Mouse (Mus musculus) liver, embryonic 13.5 days (tissue): ENCODE results near the gene Frmd4a. TPM values are rescaled to one million over a fixed set of nuclear protein-coding genes. Genes with fewer than 3 reads are reported as not detected.

Source experiments
- ATAC-seq: fragments of 200-750 bp; cut with Nextera tagmentation; 2 replicates; pipeline ENCODE4 v1.8.0; 2017; ENCODE audit warnings: low read depth, mild to moderate bottlenecking, moderate number of reproducible peaks, moderate library complexity
- DNase-seq: peaks from one replicate; pipeline ENCODE4 v3.0.0; 2022
- H3K27ac ChIP-seq: fragments of 300-500 bp; sonication (generic); 2 replicates; pipeline ENCODE4 v1.5.1; 2015; ENCODE audit warnings: moderate library complexity, mild to moderate bottlenecking, inconsistent platforms
- H3K27me3 ChIP-seq: fragments of 300-500 bp; sonication (generic); 2 replicates; pipeline ENCODE4 v1.6.1; 2015; ENCODE audit warnings: mild to moderate bottlenecking, inconsistent platforms
- H3K36me3 ChIP-seq: fragments of 300-500 bp; sonication (generic); 2 replicates; pipeline ENCODE4 v1.6.1; 2015; ENCODE audit warnings: mild to moderate bottlenecking, inconsistent platforms
- H3K4me1 ChIP-seq: fragments of 300-500 bp; sonication (generic); replicated peaks from 2 replicates; pipeline ENCODE4 v1.6.1; 2015; ENCODE audit warnings: inconsistent platforms
- H3K4me2 ChIP-seq: fragments of 300-500 bp; sonication (generic); 2 replicates; pipeline ENCODE4 v1.6.1; 2015; ENCODE audit warnings: inconsistent platforms, mild to moderate bottlenecking, moderate library complexity
- H3K4me3 ChIP-seq: fragments of 300-500 bp; sonication (generic); replicated peaks from 2 replicates; pipeline ENCODE4 v1.5.1; 2015; ENCODE audit warnings: mild to moderate bottlenecking, inconsistent platforms
- H3K9ac ChIP-seq: fragments of 300-500 bp; sonication (generic); 2 replicates; pipeline ENCODE4 v1.6.1; 2015; ENCODE audit warnings: mild to moderate bottlenecking, inconsistent platforms
- H3K9me3 ChIP-seq: fragments of 300-500 bp; sonication (generic); replicated peaks from 2 replicates; pipeline ENCODE4 v1.6.1; 2016; ENCODE audit warnings: inconsistent platforms
- WGBS: fragments of 180-500 bp; shearing (Covaris S2); methylation state at CpG from one replicate; pipeline ENCODE4 v1.1.7; 2015; ENCODE audit not compliant: insufficient replicate concordance; 5-methylcytosine and 5-hydroxymethylcytosine counted together
- polyA plus RNA-seq: library from polyadenylated mRNA; unstranded; fragments of >200 nt; fragmentation: Nextera tagmentation; extraction: Ambion mirVana; gene quantifications from 2 replicates; pipeline ENCODE4 v1.2.1, GENCODE M21; 2015

Gene Frmd4a
- polyA plus RNA-seq, 1 experiment from 2014 or later, result 11.0 TPM

DNA sequence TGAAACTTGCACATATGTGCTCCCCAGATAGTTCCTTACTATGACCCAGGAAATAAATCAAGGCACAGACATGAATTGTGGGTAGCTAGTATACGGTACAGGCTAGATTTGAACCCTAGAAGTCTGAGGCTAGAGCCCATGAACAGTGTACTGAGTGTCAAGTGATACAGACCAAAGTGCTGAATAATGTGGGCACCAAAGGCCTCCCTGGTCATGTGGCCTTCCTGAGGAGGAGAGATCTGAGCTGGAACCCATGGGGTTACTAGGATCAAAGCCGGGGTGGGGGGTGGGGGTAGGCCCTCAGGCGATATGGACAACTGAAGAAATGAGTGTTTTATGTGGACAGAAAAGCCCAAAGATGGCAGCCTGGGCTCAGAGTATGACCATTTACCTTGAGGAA lies 544.9 kb downstream of the Frmd4a start:
- ATAC-seq (peak; percentile 18), DNase-seq (peak; percentile 37)
- Histone ChIP-seq H3K27me3 (no peaks in the 10 kb centered on the region), H3K9ac (peak overlapping the region; percentile 90), H3K36me3 (peaks cover 58% of the 10 kb centered on the region), H3K4me1 (peaks cover 82% of the 10 kb centered on the region), H3K4me2 (peak overlapping the region; percentile 92), H3K4me3 (peak overlapping the region; percentile 73), H3K27ac (peak overlapping the region; percentile 99), H3K9me3 (no peaks in the 10 kb centered on the region)
- WGBS, result 61% methylated on average over 3 of the region's 3 CpGs

- peak overlapping the region; percentile 73 for H3K4me3 ChIP-seq
- WGBS, result 57% methylated on average over 5 of the region's 5 CpGs
- H3K4me1 ChIP-seq, result peaks cover 82% of the 10 kb centered on the region
- H3K9ac ChIP-seq, result peak overlapping the region; percentile 90
- peaks cover 62% of the 10 kb centered on the region for H3K36me3 ChIP-seq
- peak overlapping the region; percentile 92 for H3K4me2 ChIP-seq
- ATAC-seq, result no peak
- no peak for DNase-seq
- no peaks in the 10 kb centered on the region for H3K27me3 ChIP-seq
- H3K9me3 ChIP-seq, result no peaks in the 10 kb centered on the region
- H3K27ac ChIP-seq, result peak overlapping the region; percentile 99
Measured at GRCm38 (mm10) chr2:4562826-4563225, 545.3 kb downstream of the Frmd4a start.

GRCm38 (mm10) chr2:4563322-4563721 lies 545.8 kb downstream of the Frmd4a start:
- no peaks in the 10 kb centered on the region for H3K27me3 ChIP-seq
- H3K4me1 ChIP-seq, result peaks cover 82% of the 10 kb centered on the region
- peaks cover 67% of the 10 kb centered on the region for H3K36me3 ChIP-seq
- H3K4me3 ChIP-seq, result peak overlapping the region; percentile 73
- WGBS, result 29% methylated on average over 1 of the region's 1 CpGs
- H3K9ac ChIP-seq, result peak overlapping the region; percentile 90
- peak overlapping the region; percentile 99 for H3K27ac ChIP-seq
- DNase-seq, result no peak
- no peak for ATAC-seq
- peak overlapping the region; percentile 92 for H3K4me2 ChIP-seq
- no peaks in the 10 kb centered on the region for H3K9me3 ChIP-seq

DNA sequence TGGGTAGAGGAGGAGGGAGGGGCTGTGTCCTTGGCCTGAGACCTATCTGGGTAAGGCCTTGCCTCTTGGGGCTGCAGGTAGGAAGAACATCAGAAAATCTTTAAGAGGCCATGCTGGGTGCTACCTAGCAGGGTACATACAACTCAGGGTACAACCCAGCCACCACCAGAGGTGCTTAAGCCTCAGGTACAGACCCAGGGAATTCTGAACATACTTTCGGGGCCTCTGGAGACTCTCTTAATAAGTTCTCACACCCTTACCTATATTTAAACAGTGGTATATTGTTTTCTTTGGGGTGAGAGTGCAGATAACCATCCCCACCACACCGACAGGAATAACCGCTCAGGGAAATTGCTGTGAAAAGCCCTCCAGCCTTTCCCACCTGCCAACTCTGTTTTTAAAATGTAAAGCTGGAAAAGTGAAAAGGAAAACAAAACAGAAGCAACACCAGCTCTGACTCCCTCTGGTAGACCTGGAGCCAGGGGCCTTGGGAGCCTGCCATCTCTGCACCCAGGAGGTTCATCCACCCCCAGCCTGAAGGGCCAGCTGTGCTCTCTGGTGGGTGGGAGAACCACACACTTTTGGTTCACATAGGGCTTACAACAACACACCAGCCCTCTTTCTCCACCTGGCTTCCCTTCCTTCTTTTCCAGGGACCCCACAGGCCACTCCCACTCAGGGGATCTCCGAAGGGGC lies 548.9 kb downstream of the Frmd4a start:
- no peak overlapping the region for H3K4me3 ChIP-seq
- H3K27ac ChIP-seq, result peak overlapping the region; percentile 53
- WGBS, result 85% methylated on average over 4 of the region's 4 CpGs
- peaks cover 99% of the 10 kb centered on the region for H3K4me1 ChIP-seq
- no peaks in the 10 kb centered on the region for H3K27me3 ChIP-seq
- DNase-seq (no peak), ATAC-seq (no peak)
- H3K36me3 ChIP-seq, result peaks cover 98% of the 10 kb centered on the region
- H3K4me2 ChIP-seq, result no peak overlapping the region
- no peak overlapping the region; the same call in 1 of the 2 replicates for H3K9ac ChIP-seq
- H3K9me3 ChIP-seq, result no peaks in the 10 kb centered on the region

GRCm38 (mm10) chr2:4566956-4567680 lies 549.6 kb downstream of the Frmd4a start:
- peak overlapping the region; percentile 53 for H3K27ac ChIP-seq
- no peak for ATAC-seq
- peak overlapping the region; percentile 26; the same call in 1 of the 2 replicates for H3K9ac ChIP-seq
- no peaks in the 10 kb centered on the region for H3K9me3 ChIP-seq
- H3K4me3 ChIP-seq, result no peak overlapping the region
- H3K4me2 ChIP-seq, result peak overlapping the region; percentile 3; the same call in 1 of the 2 replicates
- peaks cover 99% of the 10 kb centered on the region for H3K36me3 ChIP-seq
- H3K4me1 ChIP-seq, result peaks cover 99% of the 10 kb centered on the region
- DNase-seq, result no peak
- no peaks in the 10 kb centered on the region for H3K27me3 ChIP-seq
- whole genome bisulfite sequencing, result 79% methylated on average over 9 of the region's 9 CpGs

- Histone ChIP-seq H3K4me1 (peaks cover 99% of the 10 kb centered on the region), H3K27ac (peak overlapping the region; percentile 86), H3K27me3 (no peaks in the 10 kb centered on the region), H3K36me3 (peaks cover 99% of the 10 kb centered on the region), H3K4me2 (peak overlapping the region; percentile 51), H3K9ac (peak overlapping the region; percentile 11; the same call in 1 of the 2 replicates), H3K9me3 (no peaks in the 10 kb centered on the region), H3K4me3 (no peak overlapping the region)
- ATAC-seq, result no peak
- WGBS, result 78% methylated on average over 5 of the region's 5 CpGs
- DNase-seq, result no peak
Measured at GRCm38 (mm10) chr2:4568967-4569366, 551.5 kb downstream of the Frmd4a start.

DNA sequence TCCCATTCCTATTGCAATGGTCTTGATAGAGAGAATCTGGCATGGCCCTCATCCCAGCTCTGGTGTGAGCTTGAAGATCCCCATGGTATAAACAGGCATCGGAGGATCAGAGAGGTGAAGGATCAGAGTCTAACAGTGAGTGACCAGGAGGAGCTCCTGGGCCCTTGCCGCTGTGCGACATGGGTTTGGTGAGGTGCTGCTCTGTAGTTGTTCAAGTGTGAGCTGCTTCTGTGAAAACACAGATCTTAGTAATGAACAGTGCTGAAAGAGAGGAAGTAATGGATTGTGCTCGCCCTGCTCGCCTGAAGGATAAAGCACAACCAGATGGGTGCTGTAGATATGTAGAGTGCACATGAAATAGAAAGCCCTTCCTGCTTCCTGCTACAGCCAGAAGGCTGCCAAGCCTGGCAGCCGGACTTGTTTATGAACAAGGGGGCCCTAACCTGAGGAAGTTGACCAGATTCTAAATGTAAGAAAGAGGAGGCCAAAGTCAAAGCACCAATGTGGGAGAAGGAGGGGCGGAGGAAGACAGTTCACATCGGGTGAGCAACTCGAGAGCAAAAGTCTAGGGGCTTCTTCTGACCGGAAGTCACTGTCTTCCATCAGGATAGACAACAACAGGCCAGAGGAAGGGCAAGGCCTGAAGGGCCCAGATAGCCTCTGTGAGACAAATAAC lies 552.8 kb downstream of the Frmd4a start:
- H3K9ac ChIP-seq, result peak overlapping the region; percentile 52
- no peaks in the 10 kb centered on the region for H3K27me3 ChIP-seq
- H3K27ac ChIP-seq, result peak overlapping the region; percentile 86
- H3K36me3 ChIP-seq, result peaks cover 99% of the 10 kb centered on the region
- peaks cover 100% of the 10 kb centered on the region for H3K4me1 ChIP-seq
- peak overlapping the region; percentile 26 for H3K4me3 ChIP-seq
- DNase-seq (peak; percentile 17), ATAC-seq (peak; percentile 44)
- WGBS, result 20% methylated on average over 10 of the region's 10 CpGs
- H3K4me2 ChIP-seq, result peak overlapping the region; percentile 51
- H3K9me3 ChIP-seq, result no peaks in the 10 kb centered on the region

GRCm38 (mm10) chr2:4572498-4573263 lies 555.2 kb downstream of the Frmd4a start:
- Histone ChIP-seq H3K4me2 (peak overlapping the region; percentile 56), H3K27ac (peak overlapping the region; percentile 84), H3K4me3 (peak overlapping the region; percentile 20), H3K36me3 (peaks cover 99% of the 10 kb centered on the region), H3K4me1 (peaks cover 87% of the 10 kb centered on the region), H3K9ac (peak overlapping the region; percentile 60), H3K9me3 (no peaks in the 10 kb centered on the region), H3K27me3 (no peaks in the 10 kb centered on the region)
- DNase-seq (peak; percentile 65), ATAC-seq (peak; percentile 95)
- WGBS, result 51% methylated on average over 7 of the region's 7 CpGs

GRCm38 (mm10) chr2:4573386-4573785 lies 555.9 kb downstream of the Frmd4a start:
- Histone ChIP-seq H3K27me3 (no peaks in the 10 kb centered on the region), H3K4me3 (peak overlapping the region; percentile 20; the same call in 1 of the 2 replicates), H3K36me3 (peaks cover 98% of the 10 kb centered on the region), H3K9me3 (no peaks in the 10 kb centered on the region), H3K27ac (peak overlapping the region; percentile 84), H3K4me1 (peaks cover 84% of the 10 kb centered on the region), H3K9ac (peak overlapping the region; percentile 60), H3K4me2 (peak overlapping the region; percentile 56)
- DNase-seq (no peak), ATAC-seq (no peak)
- 53% methylated on average over 4 of the region's 4 CpGs for WGBS

GRCm38 (mm10) chr2:4574251-4574650 lies 556.7 kb downstream of the Frmd4a start:
- Histone ChIP-seq H3K4me1 (peaks cover 78% of the 10 kb centered on the region), H3K9ac (no peak overlapping the region), H3K36me3 (peaks cover 98% of the 10 kb centered on the region), H3K27me3 (no peaks in the 10 kb centered on the region), H3K4me2 (no peak overlapping the region), H3K4me3 (no peak overlapping the region), H3K27ac (peak overlapping the region; percentile 84), H3K9me3 (no peaks in the 10 kb centered on the region)
- DNase-seq (no peak), ATAC-seq (no peak)
- 98% methylated on average over 5 of the region's 5 CpGs for WGBS
